Mouse (Mus musculus) heart, embryonic 15.5 days (tissue): ENCODE results near the gene Npl. TPM values are rescaled to one million over a fixed set of nuclear protein-coding genes. Genes with fewer than 3 reads are reported as not detected.
"Not testable (repeated sequence)": the region's sequence is repeated elsewhere in the genome, so short reads cannot be mapped to it uniquely, and the experiment has no call there.

Experiments used
- ATAC-seq: fragments of 200-750 bp; cut with Nextera tagmentation; replicated peaks from 2 replicates; pipeline ENCODE4 v1.8.0; 2017; ENCODE audit warnings: low read depth, moderate TSS enrichment; ENCODE audit not compliant: insufficient number of reproducible peaks, insufficient read depth, low FRiP score
- H3K27ac ChIP-seq: fragments of 300-500 bp; sonication (generic); 2 replicates; pipeline ENCODE4 v1.5.1; 2015; ENCODE audit warnings: mild to moderate bottlenecking, inconsistent platforms
- H3K27me3 ChIP-seq: fragments of 300-500 bp; sonication (generic); 2 replicates; pipeline ENCODE4 v1.6.1; 2015; ENCODE audit warnings: inconsistent platforms
- H3K36me3 ChIP-seq: fragments of 300-500 bp; sonication (generic); 2 replicates; pipeline ENCODE4 v1.6.1; 2015; ENCODE audit warnings: mild to moderate bottlenecking, inconsistent platforms
- H3K4me1 ChIP-seq: fragments of 300-500 bp; sonication (generic); replicated peaks from 2 replicates; pipeline ENCODE4 v1.6.1; 2015; ENCODE audit warnings: inconsistent platforms
- H3K4me2 ChIP-seq: fragments of 300-500 bp; sonication (generic); 2 replicates; pipeline ENCODE4 v1.6.1; 2015; ENCODE audit warnings: inconsistent platforms, mild to moderate bottlenecking, moderate library complexity
- H3K4me3 ChIP-seq: fragments of 300-500 bp; sonication (generic); 2 replicates; pipeline ENCODE4 v1.5.1; 2015; ENCODE audit warnings: mild to moderate bottlenecking, inconsistent platforms
- H3K9ac ChIP-seq: fragments of 300-500 bp; sonication (generic); 2 replicates; pipeline ENCODE4 v1.6.1; 2015; ENCODE audit warnings: mild to moderate bottlenecking, inconsistent platforms
- H3K9me3 ChIP-seq: fragments of 300-500 bp; sonication (generic); replicated peaks from 2 replicates; pipeline ENCODE4 v1.6.1; 2016; ENCODE audit warnings: inconsistent platforms
- WGBS: fragments of 180-500 bp; shearing (Covaris S2); methylation state at CpG from one replicate; pipeline ENCODE4 v1.1.7; 2015; ENCODE audit warnings: mixed read lengths; 5-methylcytosine and 5-hydroxymethylcytosine counted together
- polyA plus RNA-seq: library from polyadenylated mRNA; unstranded; fragments of >200 nt; fragmentation: Nextera tagmentation; extraction: Ambion mirVana; gene quantifications from 2 replicates; pipeline ENCODE4 v1.2.1, GENCODE M21; 2015

Npl gene
- polyA plus RNA-seq, 1 experiment from 2014 or later, result 5.2 TPM

DNA sequence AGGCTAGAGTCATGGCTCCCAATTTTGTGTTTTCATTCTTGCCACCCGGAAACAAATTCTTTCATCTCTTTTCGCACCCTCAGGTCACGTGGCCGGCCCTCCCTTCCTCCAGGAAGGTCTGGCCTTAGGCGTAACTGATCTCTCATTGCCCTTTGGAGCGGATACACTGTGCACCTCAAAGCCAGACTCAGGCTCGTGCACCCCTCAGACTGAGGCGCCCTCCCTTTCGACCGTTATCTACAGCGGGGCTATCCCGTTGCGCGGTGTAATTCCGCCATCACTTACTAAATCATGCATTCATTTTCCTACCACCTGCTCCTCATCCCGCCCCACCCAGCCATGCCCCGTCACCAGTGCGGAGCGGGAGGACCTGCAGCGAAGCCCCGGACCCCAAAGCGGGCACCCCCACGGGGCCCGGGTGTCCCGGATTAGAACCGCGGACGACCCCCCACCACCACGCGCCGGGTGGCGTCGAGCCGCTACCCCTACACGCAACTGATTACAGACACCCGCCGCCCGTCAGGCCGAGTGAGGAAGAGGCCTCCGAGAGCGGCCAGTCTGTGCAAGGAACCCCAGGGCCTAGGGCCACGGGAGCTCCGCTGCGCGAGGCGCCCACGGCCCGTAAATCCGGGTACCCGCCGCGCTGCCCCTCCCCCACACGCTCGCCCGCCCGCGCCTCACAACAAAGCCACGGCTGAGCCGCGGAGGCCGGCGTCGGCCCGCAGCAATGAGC is 62.9 kb downstream of the Npl start:
- peak overlapping the region; percentile 62 for H3K4me2 ChIP-seq
- no peaks in the 10 kb centered on the region for H3K9me3 ChIP-seq
- ATAC-seq, result peak; percentile 75
- peaks cover 8% of the 10 kb centered on the region; the same call in 1 of the 2 replicates for H3K36me3 ChIP-seq
- H3K27ac ChIP-seq, result peak overlapping the region; percentile 88
- H3K9ac ChIP-seq, result peak overlapping the region; percentile 99
- WGBS, result under 1% methylated on average over 64 of the region's 64 CpGs
- H3K27me3 ChIP-seq, result no peaks in the 10 kb centered on the region
- H3K4me3 ChIP-seq, result peak overlapping the region; percentile 99
- H3K4me1 ChIP-seq, result peaks cover 26% of the 10 kb centered on the region

DNA sequence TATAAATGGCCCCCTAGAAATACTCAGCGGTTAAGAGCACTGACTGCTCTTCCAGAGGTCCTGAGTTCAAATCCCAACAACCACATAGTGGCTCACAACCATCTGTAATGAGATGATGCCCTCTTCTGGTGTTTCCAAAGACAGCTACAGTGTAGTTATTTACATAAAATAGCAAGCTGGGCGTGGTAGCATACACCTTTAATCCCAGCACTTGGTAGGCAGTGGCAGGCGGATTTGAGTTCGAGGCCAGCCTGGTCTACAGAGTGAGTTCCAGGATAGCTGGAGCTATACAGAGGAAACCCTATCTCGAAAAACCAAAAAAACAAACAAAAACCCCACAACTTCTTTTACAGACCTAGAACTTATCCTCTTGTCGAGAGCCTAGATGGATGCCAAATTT is 63.7 kb downstream of the Npl start:
- WGBS, result 13% methylated on average over 6 of the region's 6 CpGs
- not testable (repeated sequence) for ATAC-seq, H3K27ac ChIP-seq, H3K9me3 ChIP-seq, H3K27me3 ChIP-seq
- Histone ChIP-seq H3K4me1 (peaks cover 26% of the 10 kb centered on the region), H3K36me3 (peaks cover 14% of the 10 kb centered on the region), H3K4me3 (peak overlapping the region; percentile 99), H3K9ac (peak overlapping the region; percentile 99), H3K4me2 (peak overlapping the region; percentile 62)

DNA sequence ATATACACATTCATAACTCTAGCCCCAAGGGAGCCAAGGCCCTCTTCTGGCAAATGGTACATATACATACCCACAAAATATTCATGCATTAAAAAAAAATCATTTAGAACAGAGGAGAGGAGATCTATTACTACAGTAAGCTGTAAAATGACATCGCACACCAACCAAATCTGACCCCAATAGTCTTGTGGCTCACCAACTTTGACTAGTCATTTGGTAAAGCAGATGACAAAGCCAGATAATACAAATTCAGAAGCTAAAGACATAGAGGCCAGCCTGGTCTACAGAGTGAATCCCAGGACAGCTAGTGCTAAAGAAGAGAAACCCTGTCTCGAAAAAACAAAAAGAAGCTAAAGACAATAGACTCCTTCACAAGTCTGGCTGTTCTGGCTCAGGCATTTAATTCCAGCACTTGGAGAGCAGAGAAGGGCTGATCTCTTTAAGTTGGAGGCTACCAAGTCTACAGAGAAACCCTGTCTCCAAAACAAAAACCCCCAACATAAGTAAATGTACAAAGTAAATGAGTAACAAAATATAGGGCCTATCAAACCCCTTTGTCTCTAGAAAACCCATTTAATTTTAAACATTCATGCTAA is 64.5 kb downstream of the Npl start:
- Histone ChIP-seq H3K4me1 (peaks cover 26% of the 10 kb centered on the region), H3K9ac (peak overlapping the region; percentile 28; the same call in 1 of the 2 replicates), H3K27me3 (no peaks in the 10 kb centered on the region), H3K4me2 (peak overlapping the region; percentile 62), H3K36me3 (peaks cover 22% of the 10 kb centered on the region), H3K9me3 (no peaks in the 10 kb centered on the region), H3K4me3 (peak overlapping the region; percentile 34), H3K27ac (no peak overlapping the region)
- 46% methylated on average over 2 of the region's 2 CpGs for WGBS
- no peak for ATAC-seq

DNA sequence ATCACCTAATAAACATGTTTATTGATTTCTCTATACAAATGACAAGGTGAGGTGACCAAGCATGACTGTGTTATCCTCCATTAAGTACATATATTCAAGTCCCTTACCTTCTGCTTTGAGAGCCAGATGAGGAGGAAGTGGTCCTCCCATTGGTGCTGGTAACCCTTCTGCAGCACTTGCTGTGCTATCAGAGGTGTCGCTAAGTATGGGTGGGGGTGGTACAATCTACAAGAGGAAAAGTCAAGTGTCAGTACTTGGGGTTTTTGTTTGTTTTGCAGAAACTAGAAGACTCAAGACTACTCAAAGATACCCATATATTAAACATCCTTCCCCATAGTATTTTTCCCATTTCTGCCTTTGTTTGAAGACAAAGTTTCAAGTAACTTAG is 68.8 kb downstream of the Npl start:
- WGBS, result 43% methylated on average over 1 of the region's 1 CpGs
- Histone ChIP-seq H3K9ac (no peak overlapping the region), H3K36me3 (peaks cover 63% of the 10 kb centered on the region), H3K4me3 (no peak overlapping the region), H3K27ac (no peak overlapping the region), H3K27me3 (no peaks in the 10 kb centered on the region), H3K4me2 (no peak overlapping the region), H3K4me1 (peaks cover 22% of the 10 kb centered on the region), H3K9me3 (no peaks in the 10 kb centered on the region)
- ATAC-seq, result no peak

DNA sequence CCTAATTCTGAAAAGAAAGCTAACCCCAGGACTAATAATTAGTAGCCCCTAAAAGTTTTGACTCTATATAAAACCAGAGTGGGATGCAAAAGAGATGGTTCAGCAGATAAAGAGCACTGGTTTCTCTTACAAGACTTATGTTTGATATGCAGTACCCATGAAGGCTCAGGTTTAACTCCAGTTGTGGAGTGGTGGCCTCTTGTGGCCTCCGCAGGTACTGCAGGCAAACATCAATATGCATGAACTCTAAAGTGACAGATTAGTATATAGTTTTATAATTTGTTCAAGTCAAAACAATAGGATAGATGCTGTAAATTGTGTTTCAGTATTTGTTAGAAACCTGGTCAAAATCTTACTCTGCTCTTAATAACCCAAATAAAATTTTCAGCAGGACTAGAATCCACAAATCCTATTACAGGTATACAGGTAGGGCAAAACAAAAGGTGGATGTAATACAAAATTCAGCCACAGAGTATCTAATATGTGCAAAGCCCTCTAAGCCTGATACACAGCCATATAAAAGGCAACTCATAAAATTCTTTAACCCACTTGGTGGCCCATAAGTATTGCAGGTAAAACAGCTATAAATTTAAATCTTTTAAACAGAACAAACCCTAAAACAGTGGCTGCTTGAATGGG is 69.3 kb downstream of the Npl start:
- Histone ChIP-seq H3K9me3 (no peaks in the 10 kb centered on the region), H3K27me3 (no peaks in the 10 kb centered on the region), H3K4me1 (peaks cover 19% of the 10 kb centered on the region), H3K36me3 (peaks cover 65% of the 10 kb centered on the region), H3K27ac (no peak overlapping the region), H3K4me3 (no peak overlapping the region), H3K9ac (no peak overlapping the region), H3K4me2 (no peak overlapping the region)
- ATAC-seq, result no peak
- 67% methylated on average over 1 of the region's 1 CpGs for WGBS

GRCm38 (mm10) chr1:153479296-153479695 is 70.5 kb downstream of the Npl start:
- H3K27ac ChIP-seq, result no peak overlapping the region
- H3K4me3 ChIP-seq, result no peak overlapping the region
- peaks cover 76% of the 10 kb centered on the region for H3K36me3 ChIP-seq
- H3K4me1 ChIP-seq, result peaks cover 7% of the 10 kb centered on the region
- H3K27me3 ChIP-seq, result no peaks in the 10 kb centered on the region
- no peak overlapping the region for H3K4me2 ChIP-seq
- H3K9me3 ChIP-seq, result no peaks in the 10 kb centered on the region
- WGBS, result 82% methylated on average over 1 of the region's 1 CpGs
- ATAC-seq, result no peak
- H3K9ac ChIP-seq, result no peak overlapping the region

DNA sequence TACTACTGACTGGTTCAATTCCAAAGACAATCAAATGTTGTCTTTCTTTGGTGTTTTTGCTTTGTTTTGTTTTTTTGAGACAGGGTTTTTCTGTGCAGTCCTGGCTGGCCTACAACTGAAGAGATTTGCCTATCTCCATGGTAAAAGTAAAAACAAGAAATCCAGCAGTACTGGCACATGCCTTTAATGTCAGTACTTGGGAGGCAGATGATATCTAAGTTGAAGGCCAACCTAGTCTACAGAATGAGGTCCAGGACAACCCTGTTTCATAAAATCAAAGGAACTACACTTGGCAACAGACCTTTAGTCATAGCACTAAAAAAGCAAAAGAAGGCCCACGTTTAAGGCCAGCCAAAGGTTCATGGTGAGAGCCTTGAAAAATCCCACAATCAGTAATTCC is 88.0 kb downstream of the Npl start:
- Histone ChIP-seq H3K36me3 (peaks cover 86% of the 10 kb centered on the region), H3K9me3 (no peaks in the 10 kb centered on the region), H3K4me3 (no peak overlapping the region), H3K4me2 (no peak overlapping the region), H3K9ac (no peak overlapping the region), H3K4me1 (no peaks in the 10 kb centered on the region), H3K27me3 (no peaks in the 10 kb centered on the region), H3K27ac (no peak overlapping the region)
- WGBS, result 82% methylated on average over 1 of the region's 1 CpGs
- ATAC-seq, result no peak

- H3K36me3 ChIP-seq, result peaks cover 53% of the 10 kb centered on the region
- H3K9ac ChIP-seq, result no peak overlapping the region
- H3K4me2 ChIP-seq, result no peak overlapping the region
- no peaks in the 10 kb centered on the region for H3K9me3 ChIP-seq
- no peak for ATAC-seq
- no peaks in the 10 kb centered on the region for H3K27me3 ChIP-seq
- no peak overlapping the region for H3K27ac ChIP-seq
- WGBS, result 89% methylated on average over 5 of the region's 5 CpGs
- no peak overlapping the region for H3K4me3 ChIP-seq
- H3K4me1 ChIP-seq, result no peaks in the 10 kb centered on the region
These were observed 93.7 kb downstream of the Npl start for GRCm38 (mm10) chr1:153456137-153456536.

DNA sequence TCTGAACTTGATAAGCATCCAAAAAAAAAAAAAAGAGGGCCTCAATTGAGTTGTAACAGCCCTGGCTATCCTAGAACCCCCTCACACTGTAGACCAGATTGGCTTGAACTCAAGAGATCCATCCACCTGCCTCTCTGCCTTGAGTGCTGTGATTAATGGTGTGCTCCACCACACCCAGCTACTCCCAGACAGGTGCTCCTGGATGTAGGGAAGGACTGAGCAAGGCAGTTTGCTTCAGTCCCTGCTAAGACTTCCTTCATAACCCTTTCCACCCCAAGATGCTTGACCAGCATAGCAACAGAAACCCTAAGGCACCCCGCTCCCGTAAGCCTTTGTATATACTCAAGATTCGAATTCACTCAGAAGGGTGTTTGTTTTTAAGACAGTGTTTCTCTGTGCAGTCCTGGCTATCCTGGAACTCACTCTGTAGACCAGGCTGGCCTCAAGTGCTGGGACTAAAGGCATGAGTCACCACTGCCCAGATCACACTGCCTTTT is 96.7 kb downstream of the Npl start:
- WGBS, result 89% methylated on average over 3 of the region's 3 CpGs
- Histone ChIP-seq H3K27me3 (no peaks in the 10 kb centered on the region), H3K4me1 (no peaks in the 10 kb centered on the region), H3K9me3 (no peaks in the 10 kb centered on the region), H3K27ac (no peak overlapping the region), H3K4me2 (no peak overlapping the region), H3K36me3 (peaks cover 28% of the 10 kb centered on the region), H3K9ac (no peak overlapping the region), H3K4me3 (no peak overlapping the region)
- ATAC-seq, result no peak
